Mouse (Mus musculus) MEL-GATA-1-ER (cell line): ENCODE results near the gene Vwa3a.
"Not testable (repeated sequence)": the region's sequence is repeated elsewhere in the genome, so short reads cannot be mapped to it uniquely, and the experiment has no call there.

ENCODE experiments used
- DNase-seq: peaks from one replicate; pipeline ENCODE4 v3.0.0-alpha.2; 2012; ENCODE audit warnings: low read depth; ENCODE audit errors: extremely low read depth

Gene Vwa3a

GRCm38 (mm10) chr7:120739018-120739417, at the start of gene Vwa3a:
TSS of gene Vwa3a (plus strand) at chr7:120739318.
- DNase-seq, result no peak

- no peak for DNase-seq
Measured at GRCm38 (mm10) chr7:120690634-120691033, 48.5 kb upstream of the Vwa3a start.

DNA sequence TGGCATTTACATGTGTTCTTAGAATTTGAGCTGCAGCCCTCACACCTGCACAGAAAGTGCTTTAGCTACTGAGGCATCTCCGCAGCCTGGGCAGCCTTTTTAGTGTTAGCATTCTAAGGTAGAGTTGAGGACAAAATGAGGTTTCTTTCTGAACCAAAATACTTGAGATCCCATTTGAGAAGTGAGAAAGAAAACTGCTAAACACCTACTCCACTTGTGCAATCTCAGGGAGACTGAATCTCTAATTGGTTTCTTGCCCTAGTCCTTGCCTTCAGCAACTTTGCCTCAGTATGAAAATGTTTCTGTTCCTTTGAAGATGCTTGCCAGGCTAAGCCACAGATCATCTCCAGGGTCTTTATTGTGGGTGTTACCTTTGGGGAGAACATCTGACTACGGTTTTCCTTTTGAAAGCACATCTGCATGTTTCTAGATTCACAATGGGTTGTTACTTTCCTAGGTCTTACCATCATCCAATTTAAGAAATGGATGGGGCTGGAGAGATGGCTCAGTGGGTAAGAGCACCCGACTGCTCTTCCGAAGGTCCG, 45.2 kb upstream of the Vwa3a start:
- no peak for DNase-seq

- no peak for DNase-seq
Measured at GRCm38 (mm10) chr7:120695196-120695595, 43.9 kb upstream of the Vwa3a start.

DNA sequence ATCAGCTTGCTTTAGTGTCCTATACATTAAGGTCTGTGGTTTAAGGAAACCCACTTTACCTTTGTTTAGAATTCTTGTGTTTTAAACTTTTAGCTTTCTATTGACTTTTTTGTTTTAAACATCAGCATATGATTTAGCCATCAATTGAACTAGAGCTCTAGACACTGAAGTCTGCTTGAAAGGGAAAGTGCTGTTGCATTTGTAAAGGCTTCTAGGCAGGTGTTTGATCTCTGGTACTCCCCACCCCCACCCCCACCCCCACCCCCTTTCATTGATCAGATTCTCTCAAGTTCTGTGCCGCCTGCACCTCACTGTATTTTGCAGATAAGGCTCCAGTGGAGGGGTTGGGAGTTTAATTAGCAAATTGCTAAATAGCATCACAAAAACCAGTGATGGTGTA, 43.5 kb upstream of the Vwa3a start:
- no peak for DNase-seq

DNA sequence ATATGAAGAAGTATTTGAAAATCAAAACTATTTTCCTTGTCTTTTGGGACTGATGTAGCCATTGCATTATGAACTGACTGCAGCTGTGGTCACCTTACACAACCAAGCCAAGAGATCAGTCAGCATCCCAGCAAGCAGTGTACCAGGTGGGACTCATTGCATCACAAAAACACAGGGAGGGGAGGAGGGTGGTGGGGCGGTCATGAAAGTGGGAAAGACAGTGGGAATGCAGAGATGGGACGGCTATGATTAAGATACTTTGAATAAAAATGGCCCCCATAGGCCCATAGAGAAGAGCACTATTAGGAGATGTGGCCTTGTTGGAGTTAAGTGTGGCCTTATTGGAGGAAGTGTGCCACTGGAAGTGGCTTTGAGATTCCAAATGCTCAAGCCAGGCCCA, 42.8 kb upstream of the Vwa3a start:
- no peak for DNase-seq

DNA sequence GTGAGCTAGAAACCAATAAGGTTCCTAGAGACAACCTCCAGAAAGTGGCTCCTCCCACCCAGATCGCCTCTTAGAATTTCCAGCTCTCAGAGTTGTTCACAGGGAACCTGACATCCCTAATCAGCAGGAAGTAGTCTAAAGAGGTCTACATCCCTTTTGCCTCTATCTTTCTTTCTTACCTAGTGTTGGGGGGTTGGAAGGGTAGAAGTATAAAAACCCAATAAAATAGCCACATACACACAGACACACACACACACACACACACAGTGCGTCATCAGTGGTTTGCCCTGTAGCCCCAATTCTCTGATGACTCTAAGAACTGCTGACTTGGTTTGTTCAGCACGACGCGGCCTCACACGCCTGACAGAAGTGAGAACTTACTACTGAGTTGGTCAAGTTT, 39.5 kb upstream of the Vwa3a start:
- DNase-seq, result no peak

GRCm38 (mm10) chr7:120703888-120704287, 35.2 kb upstream of the Vwa3a start:
- peak; percentile 63 for DNase-seq

DNA sequence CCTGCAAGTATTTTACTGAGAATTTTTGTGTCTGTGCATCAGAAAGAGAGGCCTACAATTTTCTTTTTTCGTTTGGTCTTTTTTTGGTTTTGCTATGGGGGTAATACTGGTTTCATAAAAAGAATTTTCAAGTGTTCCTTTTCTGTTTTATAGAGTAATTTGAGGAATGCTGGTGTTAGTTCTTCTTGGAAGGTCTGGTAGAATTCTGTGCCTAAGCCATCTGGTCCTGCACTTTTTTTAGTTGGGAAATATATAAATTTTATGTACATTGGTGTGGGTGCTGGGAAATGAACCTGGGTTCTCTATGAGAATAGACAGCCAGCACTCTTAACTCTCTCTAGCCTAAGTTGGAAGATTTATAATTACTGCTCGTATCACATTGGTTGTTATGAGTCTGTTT, 27.0 kb upstream of the Vwa3a start:
- DNase-seq, result no peak

GRCm38 (mm10) chr7:120713225-120713624, 25.9 kb upstream of the Vwa3a start:
- DNase-seq, result no peak

- DNase-seq, result not testable (repeated sequence)
Measured at GRCm38 (mm10) chr7:120713951-120714350, 25.2 kb upstream of the Vwa3a start.

DNA sequence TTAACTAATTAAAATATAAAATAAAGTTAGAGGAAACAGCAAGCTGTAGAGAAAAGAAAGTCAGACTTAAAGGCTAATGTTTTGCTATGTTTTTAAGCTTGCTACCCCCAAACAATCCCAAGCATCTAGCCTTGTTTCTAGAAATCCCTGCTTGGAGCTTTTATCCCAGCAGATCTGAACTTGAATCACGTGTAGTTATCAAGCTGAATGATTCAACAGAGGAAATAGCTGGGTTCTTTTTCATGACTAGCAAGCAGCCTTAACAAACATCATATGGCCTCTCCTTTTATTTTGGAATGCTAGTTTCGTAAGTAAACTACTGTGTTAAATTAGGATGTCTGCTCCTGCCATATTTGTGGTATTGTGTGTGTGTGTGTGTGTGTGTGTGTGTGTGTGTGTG, 21.9 kb upstream of the Vwa3a start:
- no peak for DNase-seq

DNA sequence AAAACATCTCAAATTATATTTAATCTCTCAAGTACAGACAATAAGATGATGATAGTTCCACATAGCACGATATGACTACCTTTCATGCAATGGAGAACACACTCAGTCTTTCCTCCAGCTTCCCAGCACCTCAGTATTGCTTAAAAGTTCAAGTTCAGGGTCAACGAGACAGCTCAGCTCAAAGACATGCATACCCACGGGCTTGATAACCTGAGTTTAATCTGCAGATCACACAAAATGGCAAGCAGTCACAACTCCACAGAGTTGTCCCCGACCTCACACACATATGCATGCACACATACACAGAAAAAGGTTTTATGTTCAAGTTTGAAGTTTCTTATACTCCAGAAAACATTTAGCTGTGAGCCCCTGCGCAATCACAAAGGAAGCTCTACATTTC, 18.1 kb upstream of the Vwa3a start:
- DNase-seq, result no peak

- no peak for DNase-seq
Measured at GRCm38 (mm10) chr7:120721456-120721855, 17.7 kb upstream of the Vwa3a start.

DNA sequence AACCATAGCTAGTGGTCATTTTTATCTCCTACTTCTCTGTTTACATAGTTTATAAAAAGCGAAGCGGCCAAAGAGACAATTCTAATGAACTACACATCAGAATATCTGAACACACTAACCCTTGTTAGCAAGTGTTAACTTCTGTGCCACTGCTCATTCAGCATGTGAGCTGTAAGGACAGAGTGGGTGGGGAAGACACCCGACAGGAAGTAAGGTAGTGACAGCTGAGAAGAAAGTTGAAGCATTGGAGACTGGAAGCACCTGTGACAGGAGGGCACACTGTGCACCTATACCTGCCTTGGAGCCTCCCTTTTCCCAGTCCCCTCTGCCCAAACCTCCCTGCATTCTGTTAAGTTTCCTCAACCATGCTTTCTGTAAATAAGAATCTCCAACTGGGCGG, 17.1 kb upstream of the Vwa3a start:
- no peak for DNase-seq

DNA sequence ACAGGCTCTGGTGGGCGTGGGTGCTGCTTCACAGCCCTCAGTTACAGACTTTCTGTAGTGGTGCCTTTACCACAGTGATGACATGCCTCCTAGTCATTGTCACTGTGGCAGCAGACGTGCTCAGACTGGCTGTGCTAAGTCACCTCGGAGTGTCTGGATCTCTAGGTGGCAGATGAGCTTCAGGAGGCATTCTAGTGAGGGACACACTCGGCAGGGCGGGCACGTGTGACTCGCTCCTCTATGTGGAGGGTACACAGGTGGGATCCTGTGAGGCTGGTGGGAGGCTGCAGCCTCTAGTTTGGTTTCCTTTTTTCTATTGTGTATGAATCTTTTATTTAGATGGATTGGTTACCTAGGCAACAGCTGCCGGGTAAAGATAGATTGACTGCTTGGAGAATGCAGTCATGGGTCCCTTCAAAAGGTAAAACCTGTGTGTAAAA, 16.3 kb upstream of the Vwa3a start:
- DNase-seq, result no peak

DNA sequence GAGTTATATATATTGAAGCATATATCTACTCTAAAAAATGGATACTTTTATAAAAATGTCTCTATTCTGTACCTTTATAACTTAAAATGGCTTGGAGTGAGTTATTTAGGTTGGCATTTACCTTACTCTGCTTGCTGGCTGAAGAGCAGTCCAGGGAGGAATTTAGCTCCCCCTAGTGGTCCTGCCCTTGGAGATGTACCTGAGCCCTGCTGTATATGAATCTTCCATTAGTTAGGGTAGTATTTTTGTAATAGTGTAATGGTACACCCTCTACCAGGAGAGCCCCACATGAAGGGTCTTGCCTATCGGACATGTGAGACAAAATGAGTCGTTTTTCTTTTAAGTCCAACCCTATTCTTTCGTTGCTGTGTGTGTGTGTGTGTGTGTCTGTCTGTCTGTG, 11.5 kb upstream of the Vwa3a start:
- DNase-seq, result peak; percentile 46

DNA sequence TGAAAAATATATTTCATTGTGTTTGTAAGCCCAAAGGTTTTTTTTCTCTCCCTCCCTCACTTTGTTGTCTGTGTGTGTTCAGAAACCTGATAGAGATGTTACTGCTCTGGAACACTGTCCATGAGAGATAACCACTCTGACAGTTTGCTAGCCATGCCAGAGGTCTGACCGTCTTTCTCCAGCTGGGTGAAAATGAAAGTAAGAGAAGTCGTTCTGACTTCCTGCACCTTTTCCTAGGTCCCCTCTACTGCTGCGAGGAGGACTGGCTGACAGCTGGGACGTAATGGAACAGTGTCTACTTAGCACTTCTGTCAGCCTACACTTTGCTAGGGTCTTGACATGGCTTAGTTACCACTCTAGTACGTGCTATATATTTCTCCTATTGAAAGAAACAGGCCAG, 9.5 kb upstream of the Vwa3a start:
- DNase-seq, result peak; percentile 62

GRCm38 (mm10) chr7:120732906-120733305, 6.2 kb upstream of the Vwa3a start:
- no peak for DNase-seq

DNA sequence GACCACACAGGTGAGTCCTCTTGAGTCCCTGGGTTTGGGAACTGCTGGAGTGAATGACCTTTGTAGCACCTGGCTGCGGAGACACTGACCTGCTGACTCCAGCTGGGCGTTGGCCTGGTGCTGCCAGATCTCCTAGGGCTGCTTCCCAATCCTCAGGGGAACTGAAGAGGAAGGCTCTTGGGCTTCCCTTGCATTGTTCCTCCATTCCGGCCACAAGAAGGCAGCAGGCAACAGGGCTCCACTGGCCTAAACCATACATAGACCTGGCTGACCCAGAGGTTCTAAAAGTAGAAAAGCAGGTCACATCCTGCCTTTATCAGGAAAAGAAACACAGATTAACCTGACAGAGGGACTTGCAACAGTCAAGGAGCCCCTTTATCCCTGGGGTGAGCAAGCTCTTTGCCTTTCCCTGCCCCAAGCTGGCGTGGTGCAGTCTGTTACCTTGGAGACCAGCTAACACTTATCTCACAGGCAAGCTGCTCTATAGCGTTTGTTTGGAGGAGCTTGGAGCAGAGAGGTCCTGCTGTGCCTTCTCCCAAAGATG, 512 bp downstream of the Vwa3a start:
- no peak for DNase-seq

GRCm38 (mm10) chr7:120743366-120744351, 4.5 kb downstream of the Vwa3a start:
- DNase-seq, result no peak

DNA sequence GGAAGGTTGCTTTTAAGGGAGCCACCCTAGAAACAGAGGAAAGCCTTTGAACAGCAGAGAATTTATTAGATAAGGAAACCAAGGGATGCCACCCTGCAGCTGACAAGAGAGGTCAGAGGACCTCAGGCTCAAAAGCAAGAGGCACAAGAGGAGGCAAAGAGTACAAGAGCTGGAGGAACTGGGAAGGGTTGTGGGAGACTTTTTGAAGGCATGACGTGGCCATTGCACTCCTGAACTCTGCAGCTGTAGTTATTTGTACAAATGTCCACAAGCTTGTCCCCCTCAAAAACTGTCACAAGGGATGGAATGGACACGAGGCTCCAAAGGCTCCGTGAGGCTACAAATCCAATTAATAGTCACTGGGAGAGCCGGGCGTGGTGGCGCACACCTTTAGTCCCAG, 5.5 kb downstream of the Vwa3a start:
- no peak for DNase-seq

DNA sequence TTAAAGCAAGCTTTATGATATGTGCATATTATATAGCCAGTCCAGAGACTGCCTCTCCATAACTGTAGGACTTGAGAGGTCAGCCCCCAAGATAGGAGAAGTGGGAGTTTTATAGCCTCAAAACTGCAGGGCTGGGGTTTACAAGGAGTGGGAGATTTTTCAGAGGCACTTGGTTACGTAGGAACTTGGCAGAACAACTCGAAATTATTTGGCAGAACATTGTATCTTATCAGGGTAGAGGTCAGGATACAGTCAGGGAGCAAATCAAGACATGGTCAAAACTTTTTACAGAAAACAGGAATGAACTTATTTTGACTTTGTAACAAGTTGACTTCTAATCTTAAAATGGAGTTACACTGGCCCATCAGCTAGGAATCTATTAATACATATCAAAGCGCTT, 6.9 kb downstream of the Vwa3a start:
- DNase-seq, result no peak
